Mouse (Mus musculus) brain, embryonic 14.5 days (tissue): ENCODE results near the gene Acsl1.

Source experiments
- CTCF ChIP-seq: fragments of 200-500 bp; IDR thresholded peaks from 2 replicates; pipeline ENCODE4 v1.5.1; 2012; ENCODE audit warnings: inconsistent platforms, mild to moderate bottlenecking, moderate library complexity, borderline replicate concordance; ENCODE audit not compliant: insufficient read depth, insufficient read length; ENCODE audit errors: extremely low read depth
- POLR2A ChIP-seq: fragments of 200-500 bp; IDR thresholded peaks from 2 replicates; pipeline ENCODE4 v1.6.1; 2012; ENCODE audit warnings: mild to moderate bottlenecking, inconsistent platforms, borderline replicate concordance; ENCODE audit not compliant: poor library complexity, insufficient read depth, insufficient read length, severe bottlenecking; ENCODE audit errors: extremely low read depth

DNA sequence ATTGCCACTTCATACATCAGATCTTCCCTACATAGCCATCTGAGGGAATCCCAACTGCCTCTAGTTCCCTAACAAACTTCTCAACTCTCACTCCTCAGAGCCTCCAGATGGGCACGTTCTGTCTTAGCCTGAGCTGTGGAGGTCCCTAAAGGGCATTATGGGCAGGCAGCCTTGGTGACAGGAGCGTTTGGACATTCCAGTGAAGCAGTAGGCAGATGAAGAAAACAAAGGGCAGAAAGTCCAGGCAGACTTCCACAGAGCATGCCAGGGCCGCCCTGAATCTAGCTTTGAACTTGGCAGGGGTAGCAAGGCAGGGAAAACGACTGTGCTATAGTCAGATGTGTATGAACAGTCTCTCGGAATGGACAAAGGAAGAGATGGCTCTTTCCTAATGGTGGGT is 22.2 kb upstream of the Acsl1 start:
- TF ChIP-seq POLR2A (no peak), CTCF (no peak)
